Mouse (Mus musculus) MEL (cell line): Measurements from ENCODE around the gene Atl2.

ENCODE experiments used
- CTCF ChIP-seq, 3 experiments: IDR thresholded peaks in 2 of 3; conservative IDR thresholded peaks in 1 of 3; 2 replicates each; pipeline ENCODE4 v1.5.1; 2011 to 2012; ENCODE audit warnings: low read length in 3 of 3, low read depth in 2 of 3, mild to moderate bottlenecking in 2 of 3, improper control_type of control experiment in 1 of 3, inconsistent platforms in 1 of 3, mixed read lengths in 1 of 3, moderate library complexity in 1 of 3; ENCODE audit not compliant: control insufficient read depth in 1 of 3, insufficient read depth in 1 of 3, poor library complexity in 1 of 3, severe bottlenecking in 1 of 3
- ELF1 ChIP-seq: IDR thresholded peaks from 2 replicates; pipeline ENCODE4 v1.6.1; 2014; ENCODE audit warnings: low read depth, mild to moderate bottlenecking, inconsistent platforms, low read length, improper control_type of control experiment, moderate library complexity
- GATA1 ChIP-seq: IDR thresholded peaks from 2 replicates; pipeline ENCODE4 v1.6.1; 2011; ENCODE audit warnings: low read depth, low read length, improper control_type of control experiment
- HCFC1 ChIP-seq: IDR thresholded peaks from 2 replicates; pipeline ENCODE4 v1.6.1; 2012; ENCODE audit warnings: low read depth, mild to moderate bottlenecking, inconsistent platforms, low read length, improper control_type of control experiment, moderate library complexity
- MAFK ChIP-seq: IDR thresholded peaks from 2 replicates; pipeline ENCODE4 v1.6.1; 2011; ENCODE audit warnings: low read depth, mild to moderate bottlenecking, low read length, improper control_type of control experiment, borderline replicate concordance
- NRF1 ChIP-seq: IDR thresholded peaks from 2 replicates; pipeline ENCODE4 v1.6.1; 2014; ENCODE audit warnings: low read depth, mild to moderate bottlenecking, inconsistent platforms, low read length, improper control_type of control experiment, moderate library complexity; ENCODE audit not compliant: poor library complexity, insufficient read depth, severe bottlenecking
- POLR2A ChIP-seq, 2 experiments: IDR thresholded peaks; 2 replicates each; pipeline ENCODE4 v1.6.1; 2011 to 2012; ENCODE audit warnings: low read length in 2 of 2, mild to moderate bottlenecking in 2 of 2, control low read depth in 1 of 2, improper control_type of control experiment in 1 of 2, low read depth in 1 of 2, moderate library complexity in 1 of 2; ENCODE audit not compliant: control insufficient read depth in 1 of 2, insufficient read depth in 1 of 2, poor library complexity in 1 of 2
- POLR2AphosphoS2 ChIP-seq: IDR thresholded peaks from 2 replicates; pipeline ENCODE4 v1.6.1; 2011; ENCODE audit warnings: low read length, improper control_type of control experiment
- TCF12 ChIP-seq: IDR thresholded peaks from 2 replicates; pipeline ENCODE4 v1.6.1; 2014; ENCODE audit warnings: low read depth, mild to moderate bottlenecking, inconsistent platforms, low read length, improper control_type of control experiment, moderate library complexity
- USF2 ChIP-seq, 2 experiments: IDR thresholded peaks; 2 replicates each; pipeline ENCODE4 v1.6.1; 2011 to 2012; ENCODE audit warnings: improper control_type of control experiment in 2 of 2, low read length in 2 of 2, borderline replicate concordance in 1 of 2, inconsistent platforms in 1 of 2, low read depth in 1 of 2, mild to moderate bottlenecking in 1 of 2; ENCODE audit not compliant: insufficient read depth in 1 of 2
- ZMIZ1 ChIP-seq: IDR thresholded peaks from 2 replicates; pipeline ENCODE4 v1.6.1; 2012; ENCODE audit warnings: low read depth, mild to moderate bottlenecking, inconsistent platforms, low read length, improper control_type of control experiment, moderate library complexity
- ZNF384 ChIP-seq: IDR thresholded peaks from 2 replicates; pipeline ENCODE4 v1.6.1; 2012; ENCODE audit warnings: low read depth, mild to moderate bottlenecking, inconsistent platforms, low read length, improper control_type of control experiment

DNA sequence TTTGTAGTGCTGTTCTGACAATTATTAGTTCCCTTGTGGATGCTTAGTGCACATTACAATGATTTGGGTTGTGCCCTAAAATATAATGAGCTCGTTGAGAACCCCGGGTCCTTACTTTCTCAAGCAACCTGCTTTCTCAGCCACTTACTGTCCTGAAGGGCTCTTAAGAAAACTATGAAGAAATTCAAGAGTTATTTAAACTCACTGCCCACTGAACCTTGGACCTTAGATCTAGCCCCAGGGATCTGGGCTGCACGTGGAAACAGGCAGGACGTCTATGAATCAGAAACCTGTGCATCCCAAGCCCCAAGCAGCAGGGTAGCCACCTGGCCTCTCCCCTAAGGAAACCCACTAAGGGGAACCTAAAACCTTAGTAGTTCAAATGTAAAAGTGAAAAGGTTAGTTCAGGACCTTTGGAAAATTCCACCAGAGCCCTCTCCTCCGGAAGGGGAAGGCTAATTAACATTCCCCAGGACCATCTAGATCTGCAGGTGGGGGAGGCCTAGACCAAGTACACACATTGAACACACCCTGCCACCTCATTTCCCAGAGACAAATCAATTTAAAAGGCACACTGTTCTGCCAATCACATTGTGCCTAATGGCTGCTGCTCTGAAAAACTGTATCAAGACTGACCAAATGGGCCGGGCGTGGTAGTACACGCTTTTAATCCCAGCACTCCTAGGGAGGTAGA is 88.5 kb downstream of the Atl2 start:
- TF ChIP-seq POLR2A (IDR thresholded peaks at IDR 0.05; ENCODE audit: control insufficient read depth in 1 of 2, insufficient read depth in 1 of 2, low read depth in 1 of 2, low read length in 2 of 2, poor library complexity in 1 of 2) (no peak), ZNF384 (no peak), HCFC1 (no peak), NRF1 (no peak), TCF12 (no peak), USF2 (IDR thresholded peaks at IDR 0.05; ENCODE audit: borderline replicate concordance in 1 of 2, insufficient read depth in 1 of 2, low read depth in 1 of 2, low read length in 2 of 2) (no peak), POLR2AphosphoS2 (no peak), CTCF (IDR thresholded peaks at IDR 0.05 in 2 of 3, conservative IDR thresholded peaks at IDR 0.05 in 1 of 3; ENCODE audit: control insufficient read depth in 1 of 3, insufficient read depth in 1 of 3, low read depth in 2 of 3, low read length in 3 of 3, poor library complexity in 1 of 3, severe bottlenecking in 1 of 3) (no peak), ELF1 (no peak), MAFK (no peak), ZMIZ1 (no peak), GATA1 (no peak)
